Mouse (Mus musculus) heart, adult 2 months (tissue): ENCODE data around the gene Vti1a.

Experiments used
- CTCF ChIP-seq: fragments of 200-600 bp; IDR thresholded peaks from 2 replicates; pipeline ENCODE4 v1.8.1; 2022; ENCODE audit warnings: antibody characterized with exemption, mild to moderate bottlenecking, moderate library complexity
- EP300 ChIP-seq: fragments of 200-500 bp; IDR thresholded peaks from 2 replicates; pipeline ENCODE4 v1.6.1; 2011; ENCODE audit warnings: low read depth, low read length, control low read depth; ENCODE audit not compliant: insufficient read depth
- POLR2A ChIP-seq: fragments of 200-500 bp; IDR thresholded peaks from 2 replicates; pipeline ENCODE4 v1.6.1; 2011; ENCODE audit warnings: mild to moderate bottlenecking, low read depth, low read length, control low read depth; ENCODE audit not compliant: insufficient read depth

DNA sequence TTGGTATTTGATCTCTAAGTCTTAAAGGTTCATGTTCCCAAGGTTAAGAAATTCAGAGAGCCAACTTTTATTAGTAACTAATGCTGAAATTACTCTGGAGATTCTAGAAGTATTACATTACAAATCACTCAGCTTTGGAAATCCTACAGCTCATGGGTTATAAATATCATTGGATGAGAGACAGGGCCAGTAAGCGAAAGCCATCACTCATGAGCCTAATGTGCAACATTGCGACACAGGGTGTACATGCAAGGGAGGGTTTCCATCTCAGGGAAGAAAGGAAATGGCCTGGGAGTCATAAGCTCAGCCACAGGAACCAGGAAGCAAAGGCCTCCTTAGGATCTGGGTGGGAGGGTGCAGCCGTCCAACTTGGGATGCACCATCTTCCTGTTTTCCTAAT lies 213.9 kb downstream of the Vti1a start:
- no peak for TF ChIP-seq CTCF
- TF ChIP-seq EP300, result no peak
- no peak for TF ChIP-seq POLR2A
